Mouse (Mus musculus) kidney, adult 2 months (tissue): Measurements from ENCODE around the gene Ston1.

Experiments
- CTCF ChIP-seq: fragments of 200-500 bp; conservative IDR thresholded peaks from 2 replicates; pipeline ENCODE4 v1.5.1; 2011; ENCODE audit warnings: low read depth, mild to moderate bottlenecking, control low read depth, low read length, moderate library complexity, mixed read lengths; ENCODE audit not compliant: insufficient read depth, insufficient read length
- POLR2A ChIP-seq: fragments of 200-500 bp; IDR thresholded peaks from one replicate; pipeline ENCODE4 v1.6.1; 2011; ENCODE audit warnings: low read depth, low read length, control low read depth

- no peak for TF ChIP-seq CTCF
- TF ChIP-seq POLR2A, result no peak
Observed at GRCm38 (mm10) chr17:88556688-88557087, 40.8 kb upstream of the Ston1 start.
